Mouse (Mus musculus) induced T-regulatory cell, adult 2 months (primary cell): ENCODE data around the gene Ndst2.
A peak's percentile ranks its signal among the peaks of the same experiment; 100 is the strongest.
"Not testable (repeated sequence)": the region's sequence is repeated elsewhere in the genome, so short reads cannot be mapped to it uniquely, and the experiment has no call there.

Experiments used
- DNase-seq: peaks from one replicate; pipeline ENCODE4 v3.0.0-alpha.2; 2012; ENCODE audit warnings: low read depth

Ndst2 gene

DNA sequence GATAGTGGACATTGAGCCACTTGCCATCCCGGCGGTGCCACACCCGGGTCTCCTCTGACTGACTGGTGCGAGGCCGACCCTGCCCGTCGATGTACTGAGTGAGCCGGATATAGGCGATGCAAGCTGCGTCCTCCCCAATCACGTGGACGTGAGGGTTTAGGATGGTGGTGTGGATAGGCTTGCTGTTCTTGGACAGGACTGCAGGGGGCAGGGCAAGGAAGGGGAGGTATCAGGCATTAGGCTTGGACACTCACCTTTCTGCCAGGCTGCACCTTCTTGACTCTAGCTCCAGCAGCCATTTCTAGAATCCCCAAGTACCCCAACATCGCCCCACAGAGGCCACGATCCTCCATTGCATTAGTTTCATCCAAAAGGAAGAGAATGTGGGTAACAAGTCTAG is 2.9 kb upstream of the Ndst2 start:
- DNase-seq = peak; percentile 56

DNA sequence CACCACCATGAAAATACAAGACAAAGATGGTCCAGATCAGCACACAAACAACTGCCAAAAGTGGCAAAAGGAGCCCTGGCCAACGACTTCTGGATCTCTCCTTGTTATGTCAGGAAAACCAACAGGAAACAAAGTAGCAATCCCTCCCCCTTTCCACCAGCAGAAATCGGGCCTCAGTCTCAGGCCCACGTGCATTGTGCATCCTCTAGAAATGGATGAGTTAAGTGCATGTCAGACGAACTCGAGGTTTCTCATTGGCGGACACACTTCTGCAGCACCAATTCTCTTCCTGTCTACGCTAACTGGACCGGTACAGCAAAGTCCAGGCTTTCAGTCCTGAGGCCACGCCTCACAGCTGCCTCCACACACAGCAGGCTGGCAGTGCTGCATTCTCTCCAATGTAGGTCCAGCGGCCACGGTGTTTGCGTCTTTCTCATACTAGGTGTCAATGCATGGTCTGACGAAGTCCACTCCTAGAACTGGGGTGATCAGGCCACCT is 1.6 kb upstream of the Ndst2 start:
- DNase-seq = no peak

DNA sequence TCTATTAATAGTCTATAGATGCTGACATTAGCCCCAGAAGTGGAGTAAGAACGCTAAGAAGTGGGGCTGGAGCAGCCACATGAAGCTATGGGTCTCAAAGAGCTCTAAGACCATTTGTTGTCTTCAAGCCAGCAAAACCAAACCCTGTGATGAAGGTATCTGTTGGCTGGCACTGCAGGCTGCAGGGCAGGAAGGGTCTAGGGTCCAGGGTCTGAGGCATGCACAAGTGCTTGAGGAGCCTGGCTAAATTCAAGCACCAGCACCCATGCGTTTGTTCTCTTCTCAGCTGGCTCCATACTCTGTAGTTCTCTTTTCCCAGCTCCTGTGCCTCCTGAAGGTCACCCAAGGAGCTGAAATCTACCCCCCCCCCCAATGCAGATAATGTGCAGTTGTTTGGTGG is 690 bp upstream of the Ndst2 start:
- DNase-seq = no peak

DNA sequence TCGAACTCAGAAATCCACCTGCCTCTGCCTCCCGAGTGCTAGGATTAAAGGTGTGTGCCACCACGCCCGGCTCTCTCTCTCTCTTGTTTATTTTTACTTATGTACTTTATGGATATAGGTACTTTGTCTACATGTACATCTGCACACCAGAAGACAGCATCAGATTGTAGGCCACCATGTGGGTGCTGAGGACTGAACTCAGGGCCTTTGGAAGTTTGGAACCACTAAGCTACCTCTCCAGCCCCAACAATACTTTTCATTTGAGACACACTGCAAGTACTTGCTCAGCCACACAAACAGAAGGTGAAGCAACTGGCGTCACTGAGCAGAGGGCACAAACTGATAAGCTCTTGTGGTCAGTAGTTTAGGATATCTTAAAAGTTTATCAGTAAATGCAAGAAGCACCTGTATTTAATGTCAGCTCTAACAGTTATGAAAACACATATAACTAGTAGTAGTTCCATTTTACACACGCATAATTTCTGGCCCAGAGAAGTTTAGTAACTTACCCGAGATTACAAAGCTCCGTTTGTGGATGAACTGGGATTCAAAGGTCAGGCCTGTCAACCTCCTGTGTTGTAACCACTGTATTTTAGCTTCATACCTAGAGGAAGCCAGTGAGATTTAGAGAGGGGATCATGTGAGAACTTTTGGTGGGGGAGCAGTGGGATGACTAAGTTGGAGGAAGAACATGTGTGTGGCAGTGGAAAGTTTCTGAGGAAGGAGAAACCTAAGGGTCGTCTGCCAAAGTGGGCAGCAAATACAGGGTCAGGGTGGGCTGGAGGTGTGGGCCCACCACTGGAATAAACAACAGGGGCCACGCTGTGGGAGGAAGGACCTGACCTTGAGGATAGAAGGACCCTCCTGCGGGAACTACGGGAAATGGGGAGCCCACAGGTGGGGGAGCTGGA is 1.1 kb downstream of the Ndst2 start:
- peak; percentile 50 for DNase-seq

DNA sequence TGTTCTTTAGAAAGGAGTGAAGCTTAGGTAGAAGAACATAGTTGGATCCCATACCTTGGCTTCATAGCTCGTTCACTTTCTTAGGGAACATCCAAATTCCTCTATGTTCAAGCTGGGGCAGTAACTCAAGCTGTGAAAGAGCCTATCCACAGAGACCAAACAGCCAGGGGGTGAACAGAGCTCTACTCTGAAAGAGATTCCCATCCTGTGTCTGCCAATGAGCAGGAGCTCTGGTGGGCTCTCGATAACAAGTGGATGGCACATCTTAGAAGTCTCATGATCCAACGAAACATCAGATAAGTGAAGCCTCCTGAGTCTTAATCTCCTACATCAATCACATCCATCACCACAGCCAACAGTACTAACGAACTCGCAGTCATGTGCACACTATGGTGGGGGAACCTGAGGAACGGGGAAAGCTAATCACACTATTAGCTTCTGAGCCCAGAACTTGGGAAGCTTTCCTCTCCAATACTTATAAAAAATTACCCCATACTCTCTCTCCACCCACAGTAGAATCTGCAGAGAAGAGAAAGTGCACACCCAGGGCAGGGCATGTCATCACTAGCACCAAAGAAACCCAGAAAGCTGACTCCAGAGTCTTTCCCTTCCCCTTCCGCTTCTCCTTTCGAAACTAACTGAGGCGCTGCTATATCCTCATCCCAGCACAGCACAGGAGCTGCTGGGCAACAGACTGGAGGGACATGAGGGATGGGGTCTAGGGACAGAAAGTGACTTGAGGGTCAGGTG is 3.3 kb downstream of the Ndst2 start:
- no peak for DNase-seq

DNA sequence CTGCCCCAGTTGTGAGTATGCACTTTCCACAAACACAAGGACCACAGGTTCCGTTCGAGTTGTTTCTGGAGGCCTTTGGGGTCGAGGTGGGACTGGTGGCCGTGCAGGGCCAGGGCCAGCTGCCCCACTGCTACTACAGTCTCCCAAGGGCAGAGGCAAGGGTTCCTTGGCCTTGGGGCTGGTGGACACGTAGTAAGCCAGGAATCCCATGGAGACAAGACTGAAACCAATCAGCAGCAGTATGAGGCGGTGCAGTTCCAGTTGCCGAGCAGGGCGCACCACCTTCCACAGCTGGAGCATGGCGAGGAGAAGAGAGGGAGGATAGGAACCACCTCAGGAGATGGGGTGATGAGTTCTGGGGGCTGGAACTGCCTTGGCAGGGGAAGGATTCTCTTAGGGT is 4.5 kb downstream of the Ndst2 start:
- DNase-seq = no peak

DNA sequence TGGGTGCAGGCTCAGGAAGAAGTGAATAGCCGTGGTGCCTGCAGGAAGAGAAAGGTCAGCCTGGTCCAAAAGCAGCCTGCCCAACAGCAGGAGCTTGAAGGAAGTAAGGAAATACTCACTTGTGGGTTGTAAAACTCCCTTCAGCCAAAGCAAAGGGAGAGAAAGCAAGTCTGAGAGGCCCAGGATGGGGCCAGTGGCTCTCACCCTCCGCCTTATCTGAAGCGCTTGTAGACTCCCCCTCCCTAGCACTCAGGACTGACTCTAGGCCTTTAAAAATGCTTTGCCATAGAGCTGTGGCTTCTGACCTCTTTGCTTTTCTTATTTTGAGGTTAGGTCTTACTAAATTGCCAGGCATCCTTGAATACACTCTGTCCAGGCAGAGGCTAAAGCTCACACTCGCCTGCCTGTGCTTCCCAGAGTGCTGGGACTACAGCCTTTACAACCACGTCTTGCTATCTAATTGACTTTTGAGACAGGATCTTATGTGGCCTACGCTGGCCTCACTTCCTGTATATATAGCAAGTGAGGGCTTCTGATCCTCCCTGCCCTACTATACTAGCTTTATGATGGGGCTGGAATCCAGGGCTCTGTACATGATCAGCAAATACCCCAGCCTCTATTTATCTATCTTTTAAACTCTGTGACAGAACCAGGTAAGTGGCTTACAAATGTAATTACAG is 8.6 kb downstream of the Ndst2 start:
- DNase-seq = no peak

DNA sequence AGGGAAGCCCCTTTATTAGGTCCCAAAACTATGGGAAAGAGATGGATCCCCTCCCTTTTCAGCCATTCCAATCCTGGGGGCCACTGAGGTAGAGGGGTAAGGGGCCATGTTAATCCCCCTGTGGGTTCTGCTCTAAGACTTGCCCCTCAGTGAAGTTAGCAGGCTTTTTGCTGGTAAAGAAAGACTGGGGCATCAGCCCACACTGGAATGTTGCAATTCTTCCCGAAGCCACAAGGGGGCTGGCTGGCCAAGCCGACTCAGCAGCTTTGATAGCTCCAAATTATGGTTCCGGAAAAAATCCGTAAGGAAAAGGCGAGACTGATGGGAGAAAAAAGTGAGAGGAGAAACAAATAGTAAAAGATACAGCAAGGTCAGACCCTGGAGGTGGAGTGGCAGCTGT is 10.3 kb downstream of the Ndst2 start:
- peak; percentile 68 for DNase-seq

DNA sequence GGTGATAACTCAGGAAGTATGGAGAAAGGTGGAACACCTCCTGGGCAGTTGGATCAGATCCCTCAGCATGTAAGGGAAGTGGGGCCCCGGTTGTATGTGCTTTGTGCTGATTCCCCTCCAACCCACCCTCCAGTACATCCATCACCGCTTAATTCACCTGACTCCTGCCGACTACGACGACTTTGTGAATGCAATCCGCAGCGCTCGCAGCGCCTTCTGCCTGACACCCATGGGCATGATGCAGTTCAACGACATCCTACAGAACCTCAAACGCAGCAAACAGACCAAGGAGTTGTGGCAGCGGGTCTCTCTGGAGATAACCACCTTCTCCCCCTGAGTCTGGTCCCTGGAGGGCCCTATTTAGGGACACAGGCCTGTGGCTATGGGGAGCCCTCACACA is 11.4 kb downstream of the Ndst2 start:
- no peak for DNase-seq

DNA sequence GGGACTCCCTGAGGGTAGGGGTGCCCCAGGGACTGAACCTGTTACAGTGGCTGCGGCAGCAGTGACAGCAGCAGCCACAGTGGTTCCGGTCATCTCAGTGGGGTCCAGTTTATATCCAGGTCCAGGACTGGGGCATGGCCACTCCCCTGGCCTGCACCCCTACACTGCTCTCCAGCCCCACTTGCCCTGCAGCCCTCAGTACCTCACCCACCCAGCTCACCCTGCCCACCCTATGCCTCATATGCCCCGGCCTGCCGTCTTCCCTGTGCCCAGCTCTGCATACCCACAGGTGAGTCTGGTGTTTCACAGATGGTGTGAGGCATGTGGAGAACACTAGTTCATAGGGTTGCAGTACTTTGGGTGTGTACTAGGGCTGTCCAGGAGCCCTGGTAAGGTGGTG is 13.0 kb downstream of the Ndst2 start:
- no peak for DNase-seq

DNA sequence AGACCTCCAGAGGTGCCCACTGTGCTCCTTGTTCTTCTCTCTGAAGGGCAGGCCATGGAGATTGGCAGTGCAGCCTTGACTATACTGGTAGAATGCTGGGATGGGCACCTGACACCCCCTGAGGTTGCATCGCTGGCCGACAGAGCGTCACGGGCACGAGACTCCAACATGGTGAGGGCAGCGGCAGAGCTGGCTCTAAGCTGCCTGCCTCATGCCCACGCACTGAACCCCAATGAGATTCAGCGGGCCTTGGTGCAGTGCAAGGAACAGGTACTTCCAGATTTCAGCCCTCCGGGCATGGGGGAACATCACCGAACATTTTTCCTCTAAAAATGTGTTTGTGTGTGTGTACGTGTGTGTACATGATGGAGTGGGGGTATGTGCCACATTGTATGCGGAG is 14.6 kb downstream of the Ndst2 start:
- no peak for DNase-seq

DNA sequence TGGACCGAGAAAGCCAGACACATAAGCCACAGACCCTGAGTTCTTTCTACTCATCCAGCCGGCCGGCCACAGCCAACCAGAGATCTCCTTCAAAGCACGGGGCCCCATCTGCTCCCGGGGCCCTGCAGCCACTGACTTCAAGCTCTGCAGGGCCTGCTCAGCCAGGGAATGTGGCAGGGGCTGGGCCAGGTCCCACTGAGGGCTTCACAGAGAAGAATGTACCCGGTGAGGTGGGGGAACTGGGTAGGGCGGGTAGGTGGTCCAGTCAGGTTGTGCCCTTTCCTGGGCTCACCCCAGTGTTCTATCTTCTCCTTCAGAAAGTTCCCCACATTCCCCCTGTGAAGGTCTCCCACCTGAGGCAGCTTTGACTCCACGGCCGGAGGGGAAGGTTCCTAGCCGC is 15.9 kb downstream of the Ndst2 start:
- DNase-seq = no peak

DNA sequence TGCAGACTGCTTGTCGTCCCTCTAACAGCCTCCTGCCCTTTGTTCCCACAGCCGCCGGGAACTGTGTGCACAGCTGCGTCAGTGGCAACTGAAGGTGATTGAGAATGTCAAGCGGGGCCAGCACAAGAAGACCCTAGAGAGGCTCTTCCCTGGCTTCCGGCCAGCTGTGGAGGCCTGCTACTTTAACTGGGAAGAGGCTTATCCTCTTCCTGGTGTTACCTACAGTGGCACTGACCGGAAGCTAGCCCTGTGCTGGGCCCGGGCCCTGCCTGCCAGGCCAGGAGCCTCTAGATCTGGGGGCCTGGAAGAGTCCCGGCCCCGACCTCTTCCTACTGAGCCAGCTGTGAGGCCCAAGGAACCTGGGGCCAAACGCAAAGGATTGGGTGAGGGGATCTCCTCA is 20.5 kb downstream of the Ndst2 start:
- no peak for DNase-seq

DNA sequence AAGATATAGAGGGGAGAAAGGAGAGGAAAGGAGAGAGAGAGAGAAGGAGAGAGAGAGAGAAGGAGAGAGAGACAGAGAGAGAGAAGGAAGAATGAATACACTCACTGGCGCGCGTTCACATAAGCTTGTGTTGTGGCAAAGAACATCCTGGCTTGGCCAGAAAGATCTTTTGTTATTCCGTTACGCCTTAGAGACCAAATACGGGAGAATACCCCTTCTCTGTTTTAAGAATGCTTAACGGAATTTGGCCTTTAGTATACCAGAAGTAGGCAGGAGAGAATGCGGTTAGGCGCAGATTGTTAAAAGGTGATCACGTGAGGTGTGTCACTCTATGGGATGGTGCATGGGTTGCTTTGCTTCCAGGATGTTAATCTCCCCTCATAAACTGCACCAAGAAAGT is 26.1 kb downstream of the Ndst2 start:
- peak; percentile 68 for DNase-seq

DNA sequence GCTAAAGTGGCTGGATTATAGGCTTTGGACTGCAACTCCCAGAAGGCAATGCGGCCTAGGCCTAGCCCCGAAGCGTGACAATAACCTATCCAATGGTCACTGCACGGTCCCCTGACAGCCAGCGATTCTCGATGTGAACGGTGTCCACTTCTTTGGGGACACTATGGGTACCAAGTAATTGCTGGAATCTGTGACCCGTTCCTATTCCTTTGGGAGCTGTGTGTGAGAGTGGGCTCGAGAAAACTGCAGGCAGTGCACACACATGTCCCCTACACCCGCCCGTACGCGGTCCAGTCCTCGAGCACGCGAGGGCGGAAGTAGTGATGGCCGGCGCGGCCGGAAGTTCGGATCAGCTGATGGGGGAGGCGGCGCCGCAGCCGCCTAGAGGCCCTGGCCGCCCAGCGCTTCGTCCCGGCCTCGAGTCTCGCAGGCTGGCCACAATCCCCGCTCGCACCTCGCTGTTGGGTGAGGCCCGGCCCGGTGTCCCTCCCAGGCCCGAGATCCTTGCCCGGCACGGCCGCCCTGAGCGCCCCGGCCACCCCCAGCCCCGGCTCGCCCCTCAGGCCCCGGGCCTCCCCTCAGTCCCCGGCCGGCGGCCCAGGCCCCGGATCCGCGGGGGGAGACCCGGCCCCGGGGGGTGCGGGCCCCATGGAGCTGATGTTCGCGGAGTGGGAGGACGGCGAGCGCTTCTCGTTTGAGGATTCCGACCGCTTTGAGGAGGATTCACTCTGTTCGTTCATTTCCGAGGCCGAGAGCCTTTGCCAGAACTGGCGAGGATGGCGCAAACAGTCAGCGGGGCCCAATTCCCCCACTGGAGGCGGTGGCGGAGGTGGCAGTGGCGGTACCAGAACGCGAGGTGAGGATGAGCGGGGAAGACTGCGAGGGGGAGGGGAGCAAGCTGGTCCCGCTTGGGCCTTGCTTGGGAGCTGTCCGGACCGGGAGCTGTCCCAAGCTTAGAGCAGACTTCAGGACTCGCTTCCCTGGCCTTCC is 26.9 kb downstream of the Ndst2 start, which contains the start of gene Zswim8:
Gene Zswim8, plus strand, starts transcription at position 352 of the 990 bp plus-strand sequence.
- DNase-seq = peak; percentile 88

DNA sequence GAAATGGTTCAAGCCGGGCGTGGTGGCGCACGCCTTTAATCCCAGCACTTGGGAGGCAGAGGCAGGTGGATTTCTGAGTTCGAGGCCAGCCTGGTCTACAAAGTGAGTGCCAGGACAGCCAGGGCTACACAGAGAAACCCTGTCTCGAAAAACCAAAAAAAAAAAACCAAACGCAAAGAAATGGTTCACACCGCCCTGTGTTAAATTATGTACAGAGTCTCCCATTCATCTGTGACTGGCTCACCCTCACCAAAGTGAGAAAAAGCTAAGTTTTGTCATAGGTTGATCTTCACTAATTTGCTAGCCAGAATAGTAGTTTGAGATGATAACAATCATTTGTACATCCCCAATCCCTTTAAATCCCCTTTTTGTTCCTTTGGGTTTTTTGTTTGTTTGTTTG is 30.9 kb downstream of the Ndst2 start:
- not testable (repeated sequence) for DNase-seq

DNA sequence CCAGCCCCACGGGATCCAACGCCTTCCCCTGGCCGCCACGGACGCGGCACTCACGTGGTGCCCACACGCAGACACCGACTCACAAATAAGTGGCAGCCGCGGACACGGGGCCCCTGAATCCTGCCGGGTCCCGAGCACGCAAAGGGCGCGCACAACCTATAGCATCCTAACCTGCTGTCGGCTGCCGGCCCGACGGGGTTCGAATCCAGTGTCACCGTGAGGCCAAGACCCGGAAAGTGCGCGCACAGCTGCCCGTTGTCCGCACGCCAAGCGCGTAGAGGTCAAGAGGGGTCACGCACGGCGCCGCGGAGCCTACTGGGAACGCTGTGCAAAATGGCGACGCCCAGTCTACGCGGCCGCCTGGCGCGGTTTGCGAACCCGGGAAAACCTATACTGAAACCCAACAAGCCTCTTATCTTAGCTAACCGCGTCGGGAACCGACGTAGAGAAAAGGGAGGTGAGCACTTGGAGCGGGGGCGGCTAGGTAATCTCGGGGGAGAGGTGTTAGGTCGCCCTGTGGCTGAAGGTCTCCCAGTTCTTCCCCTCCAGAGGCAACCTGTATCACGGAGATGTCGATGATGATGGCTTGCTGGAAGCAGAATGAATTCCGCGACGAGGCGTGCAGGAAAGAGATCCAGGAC is 31.5 kb downstream of the Ndst2 start, which contains the start of gene Chchd1:
Gene Chchd1, plus strand, starts transcription at position 266 of the 641 bp plus-strand sequence.
- DNase-seq = peak; percentile 90

DNA sequence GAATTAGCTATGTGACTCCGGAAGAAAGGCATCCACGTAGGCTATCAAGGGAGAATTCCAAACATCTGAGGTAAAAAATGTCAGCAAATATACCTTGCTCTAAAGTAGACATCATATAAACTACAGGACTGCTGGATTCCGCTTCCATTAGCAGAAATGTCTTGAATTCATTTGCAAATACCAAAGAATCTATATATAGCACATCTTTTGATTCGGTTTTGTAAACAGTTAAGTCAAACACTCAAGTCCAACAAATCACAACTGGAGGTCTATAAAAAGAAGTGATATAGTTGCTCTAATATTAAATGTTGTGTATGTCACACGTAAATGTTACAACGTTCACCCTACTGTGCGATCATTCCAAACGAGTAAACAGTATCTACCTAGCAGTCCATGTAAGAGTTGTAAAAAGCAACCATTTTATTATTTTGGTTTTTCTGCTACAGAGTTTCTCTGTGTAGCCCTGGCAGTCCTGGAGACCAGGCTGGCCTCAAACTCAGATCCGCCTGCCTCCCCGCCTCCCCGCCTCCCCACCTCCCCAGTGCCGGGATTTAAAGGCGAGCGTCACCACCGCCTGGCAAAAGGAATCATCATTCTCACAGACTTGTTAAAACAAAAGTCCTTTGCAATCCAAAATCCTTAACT is 32.1 kb downstream of the Ndst2 start:
- DNase-seq = peak; percentile 30

DNA sequence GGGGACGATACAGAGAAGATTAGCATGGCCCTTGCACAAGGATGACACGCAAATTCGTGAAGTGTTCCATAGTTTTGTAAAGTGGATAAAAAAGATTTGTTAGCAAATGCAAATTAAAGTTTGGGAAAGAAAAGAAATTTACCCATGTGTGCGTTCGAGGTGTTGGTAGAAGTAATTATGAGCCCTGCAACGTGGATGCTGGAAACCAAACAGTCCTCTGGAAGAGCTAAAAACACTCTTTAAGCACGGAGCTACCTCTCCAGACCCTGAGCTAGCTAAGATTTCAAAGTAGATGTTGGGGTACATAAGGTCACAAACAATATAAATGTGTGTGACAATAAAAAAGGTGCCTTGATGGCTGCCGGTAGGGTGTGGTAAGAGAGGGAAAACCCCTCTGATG is 32.8 kb downstream of the Ndst2 start:
- DNase-seq = no peak

DNA sequence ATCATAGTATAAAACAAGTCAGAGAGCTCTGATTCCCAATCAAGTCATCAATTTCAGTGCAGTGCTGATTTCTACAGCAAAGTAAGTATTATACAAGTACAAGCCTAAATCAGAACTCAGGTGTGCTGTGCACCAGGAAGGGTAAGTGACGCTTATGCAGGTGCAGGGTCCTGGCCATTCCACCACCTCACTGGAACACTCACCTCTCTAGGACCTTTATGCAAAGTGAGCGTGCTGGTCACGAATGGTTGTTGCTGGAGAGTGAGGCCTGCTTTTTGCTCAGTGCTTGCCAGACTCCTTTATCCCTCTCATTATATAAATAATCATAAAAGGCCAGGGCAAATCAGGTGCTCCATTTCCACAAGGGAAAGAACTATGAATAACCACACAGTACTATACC is 34.0 kb downstream of the Ndst2 start:
- DNase-seq = no peak
